Mouse (Mus musculus) spleen, adult 2 months (tissue): Measurements from ENCODE around the gene Nsmce1. TPM values are rescaled to one million over a fixed set of nuclear protein-coding genes. Genes with fewer than 3 reads are reported as not detected.

Experiments used
- DNase-seq, 2 experiments: peaks; one replicate each; pipeline versions ENCODE4 v3.0.0 to v3.0.0-alpha.2; 2012 to 2021; ENCODE audit warnings: low spot score in 2 of 2, low read depth in 1 of 2
- H3K27ac ChIP-seq: fragments of 200-500 bp; 2 replicates; pipeline ENCODE4 v1.5.1; 2012; ENCODE audit warnings: low read length, inconsistent platforms; ENCODE audit not compliant: insufficient read depth
- H3K27me3 ChIP-seq: fragments of 200-500 bp; 2 replicates; pipeline ENCODE4 v1.6.1; 2012; ENCODE audit warnings: mild to moderate bottlenecking, moderate library complexity, low read length, inconsistent platforms; ENCODE audit not compliant: control insufficient read depth, insufficient read depth
- H3K36me3 ChIP-seq: fragments of 200-500 bp; 2 replicates; pipeline ENCODE4 v1.6.1; 2012; ENCODE audit warnings: mild to moderate bottlenecking, low read length, inconsistent platforms; ENCODE audit not compliant: control insufficient read depth, insufficient read depth
- H3K4me1 ChIP-seq: fragments of 200-500 bp; 2 replicates; pipeline ENCODE4 v1.6.1; 2011; ENCODE audit warnings: inconsistent platforms; ENCODE audit not compliant: control insufficient read depth, insufficient read depth, insufficient read length
- H3K4me3 ChIP-seq: fragments of 200-500 bp; 2 replicates; pipeline ENCODE4 v1.5.1; 2011; ENCODE audit warnings: mild to moderate bottlenecking, inconsistent platforms; ENCODE audit not compliant: insufficient read depth, insufficient read length; ENCODE audit errors: extremely low read depth
- CTCF ChIP-seq: fragments of 200-500 bp; IDR thresholded peaks from 2 replicates; pipeline ENCODE4 v1.5.1; 2011; ENCODE audit warnings: mild to moderate bottlenecking, inconsistent platforms; ENCODE audit not compliant: insufficient read depth, insufficient read length, insufficient replicate concordance; ENCODE audit errors: extremely low read depth
- POLR2A ChIP-seq: fragments of 200-500 bp; IDR thresholded peaks from 2 replicates; pipeline ENCODE4 v1.6.1; 2011; ENCODE audit warnings: low read depth, low read length, inconsistent platforms
- WGBS: fragments of 180-500 bp; shearing (Covaris S2); methylation state at CpG from one replicate; pipeline ENCODE4 v1.1.7; 2018; 5-methylcytosine and 5-hydroxymethylcytosine counted together
- polyA plus RNA-seq: library from polyadenylated mRNA; depleted of rRNA; stranded (reverse); fragments of >200 nt; gene quantifications from 2 replicates; pipeline ENCODE4 v1.2.3, GENCODE M21; 2012

Nsmce1 gene
- polyA plus RNA-seq, 1 experiment = 38.4 TPM

GRCm38 (mm10) chr7:125462200-125462599 lies 29.2 kb downstream of the Nsmce1 start:
- H3K4me1 ChIP-seq = no peaks in the 10 kb centered on the region
- H3K4me3 ChIP-seq = no peak overlapping the region
- no peak for TF ChIP-seq POLR2A
- TF ChIP-seq CTCF = no peak
- no peak overlapping the region for H3K27ac ChIP-seq
- no peak for DNase-seq
- H3K27me3 ChIP-seq = no peaks in the 10 kb centered on the region
- H3K36me3 ChIP-seq = peaks cover 9% of the 10 kb centered on the region
- 86% methylated on average over 2 of the region's 2 CpGs for WGBS

GRCm38 (mm10) chr7:125453671-125454070 lies 37.7 kb downstream of the Nsmce1 start:
- no peaks in the 10 kb centered on the region for H3K27me3 ChIP-seq
- DNase-seq = no peak
- H3K4me1 ChIP-seq = no peaks in the 10 kb centered on the region
- H3K36me3 ChIP-seq = peaks cover 3% of the 10 kb centered on the region; the same call in 1 of the 2 replicates
- no peak overlapping the region for H3K4me3 ChIP-seq
- no peak for TF ChIP-seq POLR2A
- TF ChIP-seq CTCF = no peak
- no peak overlapping the region for H3K27ac ChIP-seq
- WGBS = 94% methylated on average over 4 of the region's 4 CpGs

- Histone ChIP-seq H3K27ac (no peak overlapping the region), H3K36me3 (no peaks in the 10 kb centered on the region; the same call in 1 of the 2 replicates), H3K4me3 (no peak overlapping the region), H3K27me3 (no peaks in the 10 kb centered on the region), H3K4me1 (no peaks in the 10 kb centered on the region)
- DNase-seq = no peak
- no peak for TF ChIP-seq POLR2A
- TF ChIP-seq CTCF = no peak
- 72% methylated on average over 2 of the region's 2 CpGs for WGBS
These were observed 40.3 kb downstream of the Nsmce1 start for GRCm38 (mm10) chr7:125451078-125451477.

- no peaks in the 10 kb centered on the region; the same call in 1 of the 2 replicates for H3K36me3 ChIP-seq
- DNase-seq = no peak
- TF ChIP-seq CTCF (no peak), POLR2A (no peak)
- 92% methylated on average over 1 of the region's 1 CpGs for WGBS
- no peak overlapping the region for H3K4me3 ChIP-seq
- H3K27ac ChIP-seq = no peak overlapping the region
- no peaks in the 10 kb centered on the region for H3K27me3 ChIP-seq
- no peaks in the 10 kb centered on the region for H3K4me1 ChIP-seq
These were observed 40.7 kb downstream of the Nsmce1 start for GRCm38 (mm10) chr7:125450678-125451077.

- 2% methylated on average over 61 of the region's 61 CpGs for WGBS
- H3K4me3 ChIP-seq = peak within 1 kb of the TSS; percentile 89
- no peaks in the 10 kb centered on the region for H3K36me3 ChIP-seq
- DNase-seq = peak; percentile 90 to 94
- peaks cover 3% of the 10 kb centered on the region; the same call in 1 of the 2 replicates for H3K4me1 ChIP-seq
- H3K27ac ChIP-seq = peak within 1 kb of the TSS; percentile 98
- TF ChIP-seq POLR2A (peak; percentile 67), CTCF (no peak)
- H3K27me3 ChIP-seq = no peaks in the 10 kb centered on the region
These were observed 46.7 kb downstream of the Nsmce1 start, which contains the start of gene Kdm8 for GRCm38 (mm10) chr7:125444464-125445401. Gene Kdm8 (plus strand): TSS chr7:125444676.

GRCm38 (mm10) chr7:125444076-125444463 lies 47.3 kb downstream of the Nsmce1 start:
- peak overlapping the region; percentile 98 for H3K27ac ChIP-seq
- no peak for DNase-seq
- H3K36me3 ChIP-seq = no peaks in the 10 kb centered on the region
- TF ChIP-seq POLR2A (no peak), CTCF (no peak)
- peaks cover 3% of the 10 kb centered on the region; the same call in 1 of the 2 replicates for H3K4me1 ChIP-seq
- no peaks in the 10 kb centered on the region for H3K27me3 ChIP-seq
- WGBS = 21% methylated on average over 10 of the region's 10 CpGs
- H3K4me3 ChIP-seq = peak overlapping the region; percentile 89

GRCm38 (mm10) chr7:125442323-125442722 lies 49.1 kb downstream of the Nsmce1 start:
- WGBS = 85% methylated on average over 4 of the region's 4 CpGs

More at GRCm38 (mm10) chr7:125442323-125442722, 49.1 kb downstream of the Nsmce1 start:
- Histone ChIP-seq H3K4me3 (no peak overlapping the region), H3K4me1 (peaks cover 3% of the 10 kb centered on the region; the same call in 1 of the 2 replicates), H3K27ac (no peak overlapping the region), H3K27me3 (no peaks in the 10 kb centered on the region), H3K36me3 (no peaks in the 10 kb centered on the region)
- no peak for DNase-seq
- TF ChIP-seq POLR2A (no peak), CTCF (no peak)
